Mouse (Mus musculus) heart, embryonic 14.5 days (tissue): ENCODE results near the gene Ank3. TPM values are rescaled to one million over a fixed set of nuclear protein-coding genes. Genes with fewer than 3 reads are reported as not detected.
A peak's percentile ranks its signal among the peaks of the same experiment; 100 is the strongest.

Experiments used
- ATAC-seq: fragments of 200-750 bp; cut with Nextera tagmentation; 2 replicates; pipeline ENCODE4 v1.8.0; 2017; ENCODE audit warnings: low read depth, moderate TSS enrichment; ENCODE audit not compliant: insufficient number of reproducible peaks, insufficient read depth, low FRiP score
- H3K27ac ChIP-seq, 2 experiments: fragments of 200-500 bp in 1 of 2; fragments of 300-500 bp in 1 of 2; sonication (generic) in 1 of 2; replicated peaks in 1 of 2; 2 replicates each; pipeline ENCODE4 v1.5.1; 2012 to 2014; ENCODE audit warnings: low read depth in 2 of 2, low read length in 2 of 2, control low read depth in 1 of 2, mild to moderate bottlenecking in 1 of 2, mixed read lengths in 1 of 2; ENCODE audit not compliant: control insufficient read depth in 1 of 2, insufficient read depth in 1 of 2
- H3K27me3 ChIP-seq: fragments of 300-500 bp; sonication (generic); 2 replicates; pipeline ENCODE4 v1.6.1; 2014; ENCODE audit warnings: mild to moderate bottlenecking, low read length, control low read depth; ENCODE audit not compliant: control insufficient read depth, insufficient read depth
- H3K36me3 ChIP-seq: fragments of 300-500 bp; sonication (generic); 2 replicates; pipeline ENCODE4 v1.6.1; 2014; ENCODE audit warnings: mild to moderate bottlenecking, control low read depth, low read length, mixed read lengths; ENCODE audit not compliant: control insufficient read depth, insufficient read depth
- H3K4me1 ChIP-seq, 2 experiments: fragments of 200-500 bp in 1 of 2; fragments of 300-500 bp in 1 of 2; sonication (generic) in 1 of 2; 2 replicates each; pipeline ENCODE4 v1.6.1; 2012 to 2014; ENCODE audit warnings: low read length in 2 of 2, control low read depth in 1 of 2, mixed read lengths in 1 of 2; ENCODE audit not compliant: control insufficient read depth in 2 of 2, insufficient read depth in 2 of 2
- H3K4me2 ChIP-seq: fragments of 300-500 bp; sonication (generic); 2 replicates; pipeline ENCODE4 v1.6.1; 2014; ENCODE audit warnings: mild to moderate bottlenecking, low read length
- H3K4me3 ChIP-seq, 2 experiments: fragments of 200-500 bp in 1 of 2; fragments of 300-500 bp in 1 of 2; sonication (generic) in 1 of 2; 2 replicates each; pipeline ENCODE4 v1.5.1; 2012 to 2014; ENCODE audit warnings: low read length in 2 of 2, mild to moderate bottlenecking in 2 of 2, control low read depth in 1 of 2, low read depth in 1 of 2, moderate library complexity in 1 of 2; ENCODE audit not compliant: control insufficient read depth in 1 of 2, insufficient read depth in 1 of 2
- H3K9ac ChIP-seq: fragments of 300-500 bp; sonication (generic); 2 replicates; pipeline ENCODE4 v1.6.1; 2014; ENCODE audit warnings: mild to moderate bottlenecking, low read length
- H3K9me3 ChIP-seq: fragments of 300-500 bp; sonication (generic); 2 replicates; pipeline ENCODE4 v1.6.1; 2016; ENCODE audit warnings: low read length, control low read depth; ENCODE audit not compliant: control insufficient read depth
- WGBS: fragments of 180-500 bp; shearing (Covaris S2); extraction: QIAGEN DNeasy Blood & Tissue Kit; methylation state at CpG from one replicate; pipeline ENCODE4 v1.1.7; 2014; 5-methylcytosine and 5-hydroxymethylcytosine counted together
- polyA plus RNA-seq: library from polyadenylated mRNA; unstranded; fragments of >200 nt; fragmentation: Nextera tagmentation; extraction: Ambion mirVana; gene quantifications from 2 replicates; pipeline ENCODE4 v1.2.1, GENCODE M21; 2014

Gene Ank3
- polyA plus RNA-seq, 1 experiment from 2014 or later = 43.2 TPM

DNA sequence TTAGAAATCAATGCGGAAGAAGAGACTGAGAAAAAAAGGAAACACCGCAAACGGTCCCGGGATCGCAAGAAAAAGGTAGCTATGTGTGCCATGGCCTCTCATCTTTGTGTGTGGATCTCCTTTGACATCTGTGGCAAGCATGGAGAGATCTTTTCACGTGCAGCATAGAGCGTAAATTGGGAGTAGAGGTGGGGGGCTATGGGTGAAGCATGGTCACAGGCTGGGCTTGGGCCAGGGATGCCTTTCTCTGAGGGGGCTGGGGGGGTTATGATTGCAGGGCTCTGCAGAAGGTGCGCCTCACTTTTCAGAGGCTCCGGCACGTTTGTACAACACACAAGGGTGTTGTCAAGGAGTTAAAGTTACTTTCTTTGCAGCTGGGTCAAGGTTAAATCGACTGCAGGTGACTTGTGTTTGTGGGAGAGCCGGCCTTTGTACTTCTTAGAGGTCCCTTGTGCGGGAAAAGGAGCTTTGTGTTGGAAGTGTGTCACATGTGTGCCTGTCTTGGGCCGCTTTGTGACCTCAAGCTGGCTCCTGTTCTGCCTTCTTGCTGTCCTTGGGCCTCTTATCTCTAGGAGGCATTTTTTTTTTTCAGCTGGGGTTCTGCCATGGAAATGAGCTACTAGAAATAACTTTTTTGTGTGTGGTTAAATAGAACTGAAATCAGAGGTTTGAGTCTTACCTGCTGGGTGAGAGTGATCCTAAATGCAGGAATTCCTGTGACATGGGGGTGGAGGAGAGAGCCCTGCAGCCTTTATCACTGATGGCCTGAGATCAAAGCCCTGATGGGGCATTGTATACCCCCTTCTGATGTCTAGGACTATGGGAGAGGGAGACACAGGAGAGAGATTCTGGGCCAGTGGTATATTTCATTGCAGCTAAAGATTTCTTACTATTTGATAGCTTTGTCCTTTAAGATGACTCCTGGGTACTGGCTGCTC lies 308.5 kb downstream of the Ank3 start:
- Histone ChIP-seq H3K4me1 (peaks cover 21 to 26% of the 10 kb centered on the region in 2 experiments), H3K27me3 (no peaks in the 10 kb centered on the region), H3K27ac (no peak overlapping the region), H3K9me3 (no peaks in the 10 kb centered on the region), H3K4me2 (peak overlapping the region; percentile 47), H3K4me3 (no peak overlapping the region), H3K9ac (peak overlapping the region; percentile 38; the same call in 1 of the 2 replicates), H3K36me3 (no peaks in the 10 kb centered on the region)
- WGBS = 44% methylated on average over 14 of the region's 14 CpGs
- ATAC-seq = no peak

DNA sequence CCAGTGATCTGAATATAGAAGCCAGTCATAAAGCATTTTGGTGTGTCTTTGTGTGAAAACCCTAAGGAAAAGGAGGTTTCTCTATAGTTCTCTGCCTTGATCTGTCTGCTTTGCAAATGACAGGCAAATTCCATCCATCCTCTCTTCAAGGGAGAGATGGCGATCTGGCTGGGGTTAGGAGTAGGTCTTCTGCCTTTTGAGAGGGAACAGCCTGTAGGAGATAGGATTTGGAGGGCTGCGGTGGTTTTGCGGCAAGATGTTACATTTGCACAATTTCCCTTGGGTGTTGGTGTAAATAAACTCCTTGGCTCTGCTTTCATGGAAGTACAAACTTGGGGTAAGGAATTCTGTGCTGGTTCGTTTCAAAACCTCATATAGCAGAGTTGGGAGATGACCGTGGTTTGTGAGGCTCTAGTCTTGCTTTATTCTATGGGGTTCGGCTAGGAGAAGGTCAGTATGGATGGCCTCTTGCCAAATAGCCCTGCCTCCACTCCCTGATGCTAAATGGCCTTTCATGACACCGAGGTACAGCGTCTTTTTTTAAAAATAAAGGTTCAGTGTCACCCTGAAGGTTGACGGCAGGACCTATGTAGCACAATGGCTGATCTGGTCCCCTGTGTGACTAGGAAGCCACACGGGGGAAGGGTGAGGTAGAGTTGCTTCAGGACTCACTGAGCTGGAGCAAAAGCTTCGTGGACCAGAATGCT lies 309.4 kb downstream of the Ank3 start:
- 74% methylated on average over 11 of the region's 11 CpGs for WGBS

DNA sequence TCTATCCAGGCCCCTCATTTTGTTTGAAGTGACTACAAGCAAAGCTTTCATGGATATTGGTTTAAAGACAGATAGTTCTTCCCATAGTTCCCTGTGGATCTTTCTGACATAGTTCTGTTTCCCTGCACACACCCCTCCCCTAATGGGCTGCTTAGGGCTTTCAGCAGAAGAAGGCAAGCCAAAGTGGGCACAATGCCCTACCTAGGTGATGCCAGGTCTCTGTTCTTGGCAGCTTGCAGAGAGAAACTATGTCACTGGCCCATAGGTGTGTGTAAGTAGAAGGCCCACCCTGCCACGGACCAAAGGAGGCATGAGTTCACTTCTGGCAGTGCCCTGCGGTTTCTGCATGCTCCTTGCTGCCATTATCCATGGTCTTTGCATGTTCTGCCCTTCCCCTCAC lies 311.1 kb downstream of the Ank3 start:
- no peaks in the 10 kb centered on the region for H3K27me3 ChIP-seq
- H3K4me1 ChIP-seq = peaks cover 21 to 26% of the 10 kb centered on the region in 2 experiments
- H3K9ac ChIP-seq = no peak overlapping the region
- no peak overlapping the region for H3K4me2 ChIP-seq
- WGBS = 83% methylated on average over 2 of the region's 2 CpGs
- no peak overlapping the region for H3K27ac ChIP-seq
- no peak for ATAC-seq
- H3K4me3 ChIP-seq = no peak overlapping the region
- no peaks in the 10 kb centered on the region for H3K36me3 ChIP-seq
- no peaks in the 10 kb centered on the region for H3K9me3 ChIP-seq

More for the DNA sequence above, 309.4 kb downstream of the Ank3 start:
- no peak overlapping the region for H3K27ac ChIP-seq
- no peak overlapping the region for H3K4me2 ChIP-seq
- no peak overlapping the region for H3K9ac ChIP-seq
- H3K9me3 ChIP-seq = no peaks in the 10 kb centered on the region
- peaks cover 21 to 26% of the 10 kb centered on the region in 2 experiments for H3K4me1 ChIP-seq
- ATAC-seq = no peak
- no peak overlapping the region for H3K4me3 ChIP-seq
- H3K36me3 ChIP-seq = no peaks in the 10 kb centered on the region
- H3K27me3 ChIP-seq = no peaks in the 10 kb centered on the region

DNA sequence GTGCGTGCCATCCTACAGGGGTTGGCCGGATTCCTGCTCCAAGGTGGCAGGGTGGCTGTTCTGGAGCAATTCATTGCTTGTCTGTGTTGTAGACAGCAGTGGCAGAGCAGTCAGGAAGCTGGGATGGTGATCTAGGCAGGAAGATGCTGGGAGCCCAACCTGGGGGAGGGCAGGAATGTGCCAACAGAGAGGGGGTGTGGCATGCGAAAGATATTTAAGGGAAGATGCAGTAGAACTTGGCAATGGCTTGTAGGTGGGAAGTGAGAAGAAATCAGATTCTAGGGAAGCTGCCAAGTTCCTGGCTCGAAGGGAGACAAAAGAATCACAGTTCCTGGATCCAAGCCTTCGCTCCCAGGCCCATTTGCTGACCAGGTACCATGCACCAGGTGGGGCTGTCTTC lies 312.2 kb downstream of the Ank3 start:
- H3K4me1 ChIP-seq = peaks cover 20 to 28% of the 10 kb centered on the region in 2 experiments
- 88% methylated on average over 5 of the region's 5 CpGs for WGBS
- no peaks in the 10 kb centered on the region for H3K9me3 ChIP-seq
- no peaks in the 10 kb centered on the region for H3K36me3 ChIP-seq
- H3K4me3 ChIP-seq = no peak overlapping the region
- ATAC-seq = no peak
- no peak overlapping the region for H3K4me2 ChIP-seq
- H3K9ac ChIP-seq = no peak overlapping the region
- no peak overlapping the region for H3K27ac ChIP-seq
- no peaks in the 10 kb centered on the region for H3K27me3 ChIP-seq

DNA sequence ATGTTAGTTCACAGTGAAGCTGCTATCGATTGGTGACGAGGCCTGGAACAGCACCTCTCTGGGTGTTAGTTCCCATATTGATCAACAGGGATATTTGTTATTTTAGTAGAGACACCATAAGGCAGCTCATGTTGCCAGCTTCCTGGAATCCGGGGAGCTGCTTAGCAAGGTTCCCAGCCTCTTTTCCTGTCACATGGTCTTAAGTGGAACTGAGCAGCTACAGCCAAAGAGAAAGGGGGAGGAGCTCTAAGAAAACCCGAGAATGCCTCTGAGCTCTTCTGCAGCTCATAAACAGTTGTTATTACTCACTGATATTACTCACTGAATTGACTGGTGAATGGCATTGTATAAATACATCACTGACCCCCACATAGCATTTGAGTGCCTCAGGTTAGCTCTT lies 318.3 kb downstream of the Ank3 start:
- no peak overlapping the region for H3K27ac ChIP-seq
- no peaks in the 10 kb centered on the region for H3K9me3 ChIP-seq
- H3K36me3 ChIP-seq = no peaks in the 10 kb centered on the region
- no peak for ATAC-seq
- H3K4me2 ChIP-seq = no peak overlapping the region
- WGBS = 72% methylated on average over 4 of the region's 4 CpGs
- H3K4me1 ChIP-seq = peaks cover 10 to 13% of the 10 kb centered on the region in 2 experiments
- H3K27me3 ChIP-seq = no peaks in the 10 kb centered on the region
- H3K9ac ChIP-seq = no peak overlapping the region
- no peak overlapping the region for H3K4me3 ChIP-seq

DNA sequence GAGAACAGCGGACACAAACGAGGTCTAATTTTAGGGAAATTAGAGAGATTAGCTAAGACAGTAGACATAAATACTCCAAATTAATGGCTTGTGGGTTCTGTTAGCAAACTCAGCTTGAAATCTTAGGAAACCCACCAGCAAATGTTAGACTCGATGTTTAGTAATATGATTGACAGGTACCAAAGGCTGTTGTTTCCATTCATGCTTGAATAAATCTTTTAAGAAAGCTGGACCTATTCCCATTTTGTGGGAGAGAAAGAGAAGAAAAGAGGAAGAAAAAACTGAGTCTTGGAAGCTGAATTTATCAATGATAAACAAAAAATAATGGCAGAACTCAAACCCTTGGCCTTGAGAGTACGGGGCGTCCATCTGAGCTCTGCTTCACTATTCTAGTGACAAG lies 320.8 kb downstream of the Ank3 start:
- Histone ChIP-seq H3K9me3 (no peaks in the 10 kb centered on the region), H3K9ac (no peak overlapping the region), H3K4me1 (peaks cover 9 to 13% of the 10 kb centered on the region in 2 experiments), H3K4me3 (no peak overlapping the region), H3K4me2 (no peak overlapping the region), H3K36me3 (no peaks in the 10 kb centered on the region), H3K27me3 (no peaks in the 10 kb centered on the region), H3K27ac (no peak overlapping the region)
- 84% methylated on average over 5 of the region's 5 CpGs for WGBS
- no peak for ATAC-seq

DNA sequence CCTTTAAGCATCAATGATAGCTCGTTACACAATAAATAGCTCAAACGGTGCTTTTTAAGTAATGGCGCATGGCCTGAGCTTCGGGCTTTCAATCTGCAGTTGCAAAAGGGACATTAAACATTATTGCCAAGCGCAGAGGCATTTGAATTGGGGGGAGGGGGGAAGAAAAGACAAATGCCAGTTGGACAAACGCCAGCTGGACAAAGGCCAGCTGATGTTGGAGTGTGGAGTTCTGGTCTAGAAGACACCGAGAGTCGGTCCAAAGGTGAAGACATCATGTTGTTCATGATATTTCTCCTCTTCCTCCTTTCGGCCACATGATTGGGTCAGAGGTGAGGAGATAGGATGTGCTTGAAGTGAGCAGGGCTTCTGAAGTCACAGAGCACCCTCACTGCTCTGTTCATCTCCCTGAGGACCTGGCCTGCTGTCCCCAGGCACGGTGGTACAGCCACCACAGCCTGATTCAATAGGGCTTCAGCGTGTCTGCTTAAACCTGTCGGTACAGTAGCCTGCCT lies 321.4 kb downstream of the Ank3 start:
- WGBS = 42% methylated on average over 12 of the region's 12 CpGs
- peak overlapping the region; percentile 38 for H3K4me2 ChIP-seq
- ATAC-seq = no peak
- H3K27ac ChIP-seq = no peak overlapping the region
- H3K9me3 ChIP-seq = no peaks in the 10 kb centered on the region
- H3K27me3 ChIP-seq = no peaks in the 10 kb centered on the region
- no peak overlapping the region for H3K4me3 ChIP-seq
- no peaks in the 10 kb centered on the region for H3K36me3 ChIP-seq
- peaks cover 9 to 13% of the 10 kb centered on the region in 2 experiments for H3K4me1 ChIP-seq
- H3K9ac ChIP-seq = no peak overlapping the region
